Mouse (Mus musculus) forebrain, embryonic 16.5 days (tissue): Measurements from ENCODE around the gene Gcsam. TPM values are rescaled to one million over a fixed set of nuclear protein-coding genes. Genes with fewer than 3 reads are reported as not detected.

Source experiments
- ATAC-seq: fragments of 200-750 bp; cut with Nextera tagmentation; 2 replicates; pipeline ENCODE4 v1.8.0; 2017; ENCODE audit warnings: mild to moderate bottlenecking, moderate library complexity
- H3K27ac ChIP-seq: fragments of 300-500 bp; sonication (generic); 2 replicates; pipeline ENCODE4 v1.5.1; 2014; ENCODE audit warnings: low read length, control low read depth
- H3K27me3 ChIP-seq: fragments of 300-500 bp; sonication (generic); replicated peaks from 2 replicates; pipeline ENCODE4 v1.6.1; 2014; ENCODE audit warnings: low read length; ENCODE audit not compliant: control insufficient read depth, insufficient read depth
- H3K36me3 ChIP-seq: fragments of 300-500 bp; sonication (generic); 2 replicates; pipeline ENCODE4 v1.6.1; 2014; ENCODE audit not compliant: control insufficient read depth, insufficient read depth
- H3K4me1 ChIP-seq: fragments of 300-500 bp; sonication (generic); replicated peaks from 2 replicates; pipeline ENCODE4 v1.6.1; 2014; ENCODE audit warnings: low read length; ENCODE audit not compliant: control insufficient read depth, insufficient read depth
- H3K4me2 ChIP-seq: fragments of 300-500 bp; sonication (generic); 2 replicates; pipeline ENCODE4 v1.6.1; 2014; ENCODE audit warnings: mild to moderate bottlenecking, low read length, control low read depth
- H3K4me3 ChIP-seq: fragments of 300-500 bp; sonication (generic); replicated peaks from 2 replicates; pipeline ENCODE4 v1.5.1; 2014; ENCODE audit warnings: mild to moderate bottlenecking, low read length, control low read depth
- H3K9ac ChIP-seq: fragments of 300-500 bp; sonication (generic); replicated peaks from 2 replicates; pipeline ENCODE4 v1.6.1; 2014; ENCODE audit warnings: low read depth, low read length, control low read depth
- H3K9me3 ChIP-seq: fragments of 300-500 bp; sonication (generic); 2 replicates; pipeline ENCODE4 v1.6.1; 2016; ENCODE audit warnings: low read length; ENCODE audit not compliant: control insufficient read depth
- WGBS: fragments of 180-500 bp; shearing (Covaris S2); extraction: QIAGEN DNeasy Blood & Tissue Kit; methylation state at CpG from one replicate; pipeline ENCODE4 v1.1.7; 2014; 5-methylcytosine and 5-hydroxymethylcytosine counted together
- polyA plus RNA-seq: library from polyadenylated mRNA; unstranded; fragments of >200 nt; fragmentation: Nextera tagmentation; extraction: Ambion mirVana; gene quantifications from 2 replicates; pipeline ENCODE4 v1.2.1, GENCODE M21; 2015

Gcsam gene
- polyA plus RNA-seq, 1 experiment from 2014 or later: not detected

- no peak overlapping the region for H3K9ac ChIP-seq
- H3K9me3 ChIP-seq: no peaks in the 10 kb centered on the region
- no peaks in the 10 kb centered on the region for H3K4me1 ChIP-seq
- 100% methylated on average over 1 of the region's 1 CpGs for WGBS
- ATAC-seq: no peak
- H3K4me2 ChIP-seq: no peak overlapping the region
- no peak overlapping the region for H3K27ac ChIP-seq
- no peak overlapping the region for H3K4me3 ChIP-seq
- H3K36me3 ChIP-seq: no peaks in the 10 kb centered on the region
- H3K27me3 ChIP-seq: no peaks in the 10 kb centered on the region
Observed at GRCm38 (mm10) chr16:45615944-45616343, 5.8 kb downstream of the Gcsam start.

- H3K36me3 ChIP-seq: no peaks in the 10 kb centered on the region
- H3K4me2 ChIP-seq: no peak overlapping the region
- no peak overlapping the region for H3K9ac ChIP-seq
- 84% methylated on average over 8 of the region's 8 CpGs for WGBS
- ATAC-seq: no peak
- no peaks in the 10 kb centered on the region for H3K9me3 ChIP-seq
- H3K4me3 ChIP-seq: no peak overlapping the region
- H3K27ac ChIP-seq: no peak overlapping the region
- H3K4me1 ChIP-seq: no peaks in the 10 kb centered on the region
- no peaks in the 10 kb centered on the region for H3K27me3 ChIP-seq
Observed at GRCm38 (mm10) chr16:45619751-45620375, 9.7 kb downstream of the Gcsam start.

GRCm38 (mm10) chr16:45623230-45623629 lies 13.1 kb downstream of the Gcsam start:
- Histone ChIP-seq H3K4me2 (no peak overlapping the region), H3K4me3 (no peak overlapping the region), H3K27ac (no peak overlapping the region), H3K27me3 (no peaks in the 10 kb centered on the region), H3K9ac (no peak overlapping the region), H3K4me1 (no peaks in the 10 kb centered on the region), H3K36me3 (no peaks in the 10 kb centered on the region), H3K9me3 (no peaks in the 10 kb centered on the region)
- 93% methylated on average over 4 of the region's 4 CpGs for WGBS
- ATAC-seq: no peak

GRCm38 (mm10) chr16:45624791-45625190 lies 14.6 kb downstream of the Gcsam start:
- 93% methylated on average over 2 of the region's 2 CpGs for WGBS
- no peak overlapping the region for H3K27ac ChIP-seq
- H3K4me2 ChIP-seq: no peak overlapping the region
- no peaks in the 10 kb centered on the region for H3K9me3 ChIP-seq
- no peaks in the 10 kb centered on the region for H3K36me3 ChIP-seq
- no peaks in the 10 kb centered on the region for H3K27me3 ChIP-seq
- H3K9ac ChIP-seq: no peak overlapping the region
- no peaks in the 10 kb centered on the region for H3K4me1 ChIP-seq
- no peak for ATAC-seq
- no peak overlapping the region for H3K4me3 ChIP-seq

- ATAC-seq: no peak
- H3K36me3 ChIP-seq: no peaks in the 10 kb centered on the region
- no peak overlapping the region for H3K27ac ChIP-seq
- no peak overlapping the region for H3K4me2 ChIP-seq
- no peaks in the 10 kb centered on the region for H3K27me3 ChIP-seq
- no peaks in the 10 kb centered on the region for H3K4me1 ChIP-seq
- H3K9me3 ChIP-seq: no peaks in the 10 kb centered on the region
- 93% methylated on average over 2 of the region's 2 CpGs for WGBS
- H3K9ac ChIP-seq: no peak overlapping the region
- H3K4me3 ChIP-seq: no peak overlapping the region
Observed at GRCm38 (mm10) chr16:45625342-45625741, 15.2 kb downstream of the Gcsam start.

GRCm38 (mm10) chr16:45629497-45630105 lies 19.4 kb downstream of the Gcsam start:
- H3K4me2 ChIP-seq: no peak overlapping the region
- no peak overlapping the region for H3K27ac ChIP-seq
- no peaks in the 10 kb centered on the region for H3K9me3 ChIP-seq
- no peaks in the 10 kb centered on the region for H3K4me1 ChIP-seq
- no peak; the same call in 1 of the 2 replicates for ATAC-seq
- H3K4me3 ChIP-seq: no peak overlapping the region
- H3K27me3 ChIP-seq: no peaks in the 10 kb centered on the region
- H3K9ac ChIP-seq: no peak overlapping the region
- 81% methylated on average over 8 of the region's 8 CpGs for WGBS
- H3K36me3 ChIP-seq: no peaks in the 10 kb centered on the region

GRCm38 (mm10) chr16:45630347-45630960 lies 20.3 kb downstream of the Gcsam start:
- H3K4me3 ChIP-seq: no peak overlapping the region
- H3K27ac ChIP-seq: no peak overlapping the region
- H3K9ac ChIP-seq: no peak overlapping the region
- WGBS: 60% methylated on average over 5 of the region's 5 CpGs
- H3K36me3 ChIP-seq: no peaks in the 10 kb centered on the region
- no peak overlapping the region for H3K4me2 ChIP-seq
- H3K27me3 ChIP-seq: no peaks in the 10 kb centered on the region
- no peaks in the 10 kb centered on the region for H3K9me3 ChIP-seq
- peak; percentile 89 for ATAC-seq
- no peaks in the 10 kb centered on the region for H3K4me1 ChIP-seq

- Histone ChIP-seq H3K27ac (no peak overlapping the region), H3K27me3 (no peaks in the 10 kb centered on the region), H3K9me3 (no peaks in the 10 kb centered on the region), H3K36me3 (no peaks in the 10 kb centered on the region), H3K9ac (no peak overlapping the region), H3K4me3 (no peak overlapping the region), H3K4me2 (no peak overlapping the region), H3K4me1 (no peaks in the 10 kb centered on the region)
- ATAC-seq: no peak
- 89% methylated on average over 4 of the region's 4 CpGs for WGBS
Observed at GRCm38 (mm10) chr16:45632420-45632819, 22.2 kb downstream of the Gcsam start.

- WGBS: 87% methylated on average over 2 of the region's 2 CpGs
- no peak overlapping the region for H3K27ac ChIP-seq
- H3K4me1 ChIP-seq: no peaks in the 10 kb centered on the region
- no peak overlapping the region for H3K9ac ChIP-seq
- H3K27me3 ChIP-seq: no peaks in the 10 kb centered on the region
- ATAC-seq: no peak
- no peak overlapping the region for H3K4me2 ChIP-seq
- H3K4me3 ChIP-seq: no peak overlapping the region
- no peaks in the 10 kb centered on the region for H3K36me3 ChIP-seq
- no peaks in the 10 kb centered on the region for H3K9me3 ChIP-seq
Observed at GRCm38 (mm10) chr16:45635826-45636225, 25.6 kb downstream of the Gcsam start.
